Mouse (Mus musculus) heart, adult 18-20 months (tissue): ENCODE measurements around the gene Dnaja3. TPM values are rescaled to one million over a fixed set of nuclear protein-coding genes. Genes with fewer than 3 reads are reported as not detected.
"Not testable (repeated sequence)": the region's sequence is repeated elsewhere in the genome, so short reads cannot be mapped to it uniquely, and the experiment has no call there.

Experiments
- DNase-seq, 2 experiments: peaks; one replicate each; pipeline ENCODE4 v3.0.0; 2021 to 2022; ENCODE audit warnings: mixed read lengths in 1 of 2
- total RNA-seq, 2 experiments: library from RNA; stranded (reverse); gene quantifications; 2 replicates each; pipeline ENCODE4 v1.2.3; 2021

Gene Dnaja3
- total RNA-seq, 2 experiments from 2014 or later, result 152 to 155 TPM

DNA sequence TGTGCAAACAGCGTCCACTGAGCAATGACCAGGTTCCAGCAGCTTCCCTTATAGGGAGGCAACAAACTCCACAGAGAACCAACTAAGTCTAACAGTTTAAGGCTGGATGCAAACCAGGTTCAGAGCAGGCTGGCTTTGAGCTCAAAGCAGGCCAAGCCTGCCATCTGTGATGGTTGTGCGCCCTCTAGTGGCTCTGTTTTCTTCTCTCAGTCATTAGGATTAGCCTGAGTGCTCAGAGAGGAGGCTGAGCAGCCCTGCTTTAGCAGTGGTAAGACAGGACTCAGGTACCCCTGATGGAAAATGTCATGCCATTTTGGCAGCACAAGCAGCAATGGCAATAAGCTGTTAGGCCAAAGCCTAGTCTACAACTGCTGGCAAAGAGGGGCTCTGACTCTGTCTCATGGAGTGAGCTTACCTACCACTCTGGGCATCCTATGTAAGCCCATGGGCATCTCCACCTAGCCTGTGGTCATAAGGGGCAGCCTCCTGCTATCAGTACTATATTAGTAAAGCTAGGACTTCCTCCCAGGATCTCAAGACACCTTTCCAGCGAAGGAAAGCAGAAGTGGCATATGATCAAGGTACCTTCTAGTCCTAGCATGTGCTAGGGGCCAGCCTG is 27.5 kb downstream of the Dnaja3 start:
- peak; percentile 85 to 96 for DNase-seq

DNA sequence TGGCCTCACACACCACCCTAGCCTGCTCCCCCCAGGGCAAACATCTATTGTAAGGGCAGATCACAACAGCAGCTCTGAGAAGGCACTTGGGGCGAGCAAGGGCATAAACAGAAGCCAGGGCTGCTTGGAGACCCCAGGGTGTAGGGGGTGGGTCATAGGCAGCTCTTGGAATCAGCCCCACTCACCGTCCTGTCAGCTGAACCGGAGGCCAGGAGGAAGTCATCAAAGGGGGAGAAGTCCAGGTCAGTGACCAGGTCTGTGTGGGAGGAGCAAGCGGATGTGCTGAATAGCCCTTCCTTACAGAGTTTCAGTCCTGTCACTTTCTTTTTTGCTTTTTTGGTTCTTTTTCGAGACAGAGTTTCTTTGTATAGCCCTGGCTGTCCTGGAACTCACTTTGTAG is 30.5 kb downstream of the Dnaja3 start:
- DNase-seq, result no peak

DNA sequence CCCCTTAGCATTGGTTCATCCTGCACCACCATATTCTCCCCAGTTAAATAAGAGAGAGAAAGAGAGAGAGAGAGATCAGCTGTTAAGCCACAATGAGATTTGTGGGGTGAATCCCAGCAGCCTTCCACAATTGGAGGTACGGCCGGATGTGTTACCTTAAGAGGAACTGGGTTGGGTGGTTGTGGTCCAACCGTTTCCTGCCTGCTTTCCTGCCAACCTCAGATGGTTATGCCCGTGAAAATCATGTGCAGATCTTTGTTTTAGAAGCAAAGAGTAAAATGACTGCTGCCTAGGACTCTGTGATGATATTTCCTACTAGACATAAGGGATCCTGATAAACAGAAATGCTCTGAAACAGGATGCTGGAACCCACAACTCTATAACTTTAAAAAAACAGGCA is 34.3 kb downstream of the Dnaja3 start:
- no peak for DNase-seq

DNA sequence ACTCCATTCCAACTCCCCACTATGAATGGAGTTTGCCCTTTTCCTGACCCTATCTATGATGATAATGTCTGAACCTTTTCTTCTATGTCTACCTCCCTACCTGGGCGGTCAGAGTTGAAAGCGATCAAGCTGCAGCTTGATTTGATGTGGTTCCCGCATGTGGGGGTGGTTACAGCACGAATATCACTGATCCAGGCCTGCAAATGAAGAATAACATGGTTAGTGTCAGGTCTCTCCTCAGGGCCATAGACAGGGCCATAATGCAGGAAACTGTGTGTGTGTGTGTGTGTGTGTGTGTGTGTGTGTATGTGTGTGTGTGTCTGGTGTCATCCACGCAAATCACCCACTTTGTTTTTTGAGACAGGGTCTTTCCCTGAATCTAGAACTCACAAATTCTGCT is 37.0 kb downstream of the Dnaja3 start:
- DNase-seq, result no peak

DNA sequence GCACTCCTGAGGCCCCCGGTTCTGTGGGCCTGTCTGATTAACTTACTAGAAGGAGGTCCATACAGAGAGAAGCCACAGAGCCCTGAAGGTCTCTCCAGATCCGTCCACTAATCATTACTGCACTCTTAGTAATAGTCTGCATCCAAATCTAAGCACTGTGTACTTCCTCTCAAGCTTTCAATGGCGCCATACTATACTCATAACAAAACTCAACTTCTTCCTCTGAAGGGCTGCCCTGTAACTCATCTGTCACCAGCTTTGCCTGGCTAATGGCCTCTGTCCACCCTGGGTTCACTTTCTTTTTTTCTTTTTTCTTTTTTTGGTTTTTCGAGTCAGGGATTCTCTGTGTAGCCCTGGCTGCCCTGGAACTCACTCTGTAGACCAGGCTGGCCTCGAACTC is 38.3 kb downstream of the Dnaja3 start:
- no peak for DNase-seq

DNA sequence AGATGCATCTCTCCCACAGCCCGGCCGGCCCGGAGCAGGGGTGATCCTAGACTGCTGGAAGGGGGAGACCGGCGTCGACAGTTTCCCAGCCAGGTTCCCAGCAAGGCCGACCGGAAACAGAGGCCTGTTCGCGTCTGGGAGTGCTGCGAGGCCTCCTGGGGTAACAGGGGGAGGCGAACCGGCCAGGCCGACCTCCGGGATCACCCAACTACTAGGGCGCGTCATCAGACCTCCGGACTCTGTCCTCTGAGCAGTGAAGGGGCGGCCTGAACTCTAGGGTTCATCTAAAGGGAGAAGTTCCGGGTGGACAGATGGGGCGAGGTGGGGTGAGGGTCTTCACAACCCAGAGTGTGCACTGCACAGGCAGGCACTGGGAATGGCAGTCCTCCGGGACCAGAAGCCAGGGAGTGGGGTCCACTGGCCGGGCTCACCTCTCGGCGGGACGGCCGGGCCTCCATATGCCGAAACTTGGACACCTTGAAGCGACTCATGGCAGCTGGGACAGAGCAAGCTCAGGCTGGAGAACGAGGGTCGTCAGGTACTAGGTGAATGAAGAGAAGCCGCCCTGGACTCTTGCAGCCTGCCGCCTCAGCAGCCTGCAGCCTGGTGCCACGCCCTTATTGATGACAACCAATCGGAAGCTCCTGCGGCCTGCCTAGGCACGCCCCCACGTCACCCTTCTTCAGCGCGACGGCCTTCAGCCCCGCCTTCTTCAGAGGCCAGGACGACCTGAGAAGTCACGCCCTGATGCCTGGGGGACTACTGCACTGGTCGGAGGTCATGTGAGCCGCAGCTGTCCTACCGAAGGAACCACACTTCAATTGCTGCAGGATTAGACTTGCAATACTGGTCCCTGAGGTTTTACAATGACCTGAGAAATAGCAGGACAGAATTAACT is 39.6 kb downstream of the Dnaja3 start, which contains the start of gene Coro7:
TSS of gene Coro7 (minus strand) at position 657 of the 898 bp plus-strand sequence.
- peak; percentile 90 to 96 for DNase-seq

DNA sequence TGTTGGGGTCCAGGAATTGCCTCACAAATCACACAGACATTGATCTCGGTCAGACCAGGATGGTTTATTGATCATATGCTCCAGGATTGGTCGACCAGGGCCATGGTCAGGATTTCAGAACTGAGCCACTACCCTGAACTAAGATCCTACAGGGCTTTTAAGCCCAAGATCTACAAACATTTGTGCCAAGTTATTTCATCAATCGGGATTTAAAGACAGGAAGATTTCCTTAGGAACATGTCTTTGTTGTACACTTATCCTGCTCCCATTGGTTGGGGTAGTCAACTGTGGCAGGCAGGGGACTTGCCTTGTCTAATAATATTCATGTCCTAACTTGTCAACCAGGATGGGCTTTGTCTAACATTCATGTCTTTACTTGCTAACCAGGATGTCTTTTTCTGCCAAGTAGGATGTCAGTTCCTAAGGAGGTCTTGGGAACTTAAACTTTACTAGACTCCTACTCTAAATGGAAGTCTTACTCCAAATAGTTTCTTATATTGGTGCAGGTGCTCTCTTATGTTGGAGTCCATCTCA is 41.2 kb downstream of the Dnaja3 start:
- not testable (repeated sequence) for DNase-seq

DNA sequence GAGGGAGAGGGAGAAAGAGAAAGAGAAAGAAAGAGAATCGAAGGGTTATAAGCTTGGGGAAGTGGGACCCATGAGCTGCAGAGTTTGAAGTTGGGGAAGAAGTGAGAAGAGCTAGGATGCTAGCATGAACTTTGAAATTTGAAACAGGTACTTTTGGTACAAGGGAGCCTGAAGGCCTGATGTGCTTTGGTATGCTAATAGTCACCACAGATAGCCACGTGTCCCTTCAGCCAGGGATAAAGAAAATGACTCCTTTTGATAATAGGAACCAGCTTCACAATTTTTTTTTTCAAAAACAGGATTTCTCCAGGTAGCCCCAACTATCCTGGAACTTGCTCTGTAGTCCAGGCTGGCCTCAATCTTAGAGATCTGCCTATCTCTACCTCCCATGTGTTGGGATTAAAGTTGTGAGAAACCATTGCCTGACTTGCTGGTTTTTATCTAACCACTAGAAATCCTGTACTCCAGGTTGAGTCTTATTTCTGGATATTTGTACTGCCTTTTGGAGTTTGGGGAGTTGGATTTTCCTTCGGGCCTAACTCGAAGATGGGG is 42.9 kb downstream of the Dnaja3 start:
- DNase-seq, result no peak

DNA sequence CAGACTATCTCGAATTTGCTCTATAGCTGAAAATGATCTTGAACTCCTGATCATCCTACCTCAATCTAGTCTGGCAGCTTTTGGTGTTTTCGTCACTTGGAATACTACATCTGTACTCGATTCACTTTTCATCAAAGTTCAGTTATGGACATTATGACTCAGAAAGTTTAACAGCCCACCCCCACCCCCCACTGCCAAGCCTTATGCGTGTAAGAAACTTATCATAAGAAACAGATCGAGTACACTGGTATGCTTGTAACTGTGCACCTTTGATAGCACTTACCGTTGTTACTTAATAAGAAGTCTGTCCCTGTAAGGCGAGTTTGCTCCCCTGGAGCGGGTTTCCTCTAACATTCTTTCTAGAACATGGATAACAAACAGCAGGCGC is 43.4 kb downstream of the Dnaja3 start:
- no peak for DNase-seq

DNA sequence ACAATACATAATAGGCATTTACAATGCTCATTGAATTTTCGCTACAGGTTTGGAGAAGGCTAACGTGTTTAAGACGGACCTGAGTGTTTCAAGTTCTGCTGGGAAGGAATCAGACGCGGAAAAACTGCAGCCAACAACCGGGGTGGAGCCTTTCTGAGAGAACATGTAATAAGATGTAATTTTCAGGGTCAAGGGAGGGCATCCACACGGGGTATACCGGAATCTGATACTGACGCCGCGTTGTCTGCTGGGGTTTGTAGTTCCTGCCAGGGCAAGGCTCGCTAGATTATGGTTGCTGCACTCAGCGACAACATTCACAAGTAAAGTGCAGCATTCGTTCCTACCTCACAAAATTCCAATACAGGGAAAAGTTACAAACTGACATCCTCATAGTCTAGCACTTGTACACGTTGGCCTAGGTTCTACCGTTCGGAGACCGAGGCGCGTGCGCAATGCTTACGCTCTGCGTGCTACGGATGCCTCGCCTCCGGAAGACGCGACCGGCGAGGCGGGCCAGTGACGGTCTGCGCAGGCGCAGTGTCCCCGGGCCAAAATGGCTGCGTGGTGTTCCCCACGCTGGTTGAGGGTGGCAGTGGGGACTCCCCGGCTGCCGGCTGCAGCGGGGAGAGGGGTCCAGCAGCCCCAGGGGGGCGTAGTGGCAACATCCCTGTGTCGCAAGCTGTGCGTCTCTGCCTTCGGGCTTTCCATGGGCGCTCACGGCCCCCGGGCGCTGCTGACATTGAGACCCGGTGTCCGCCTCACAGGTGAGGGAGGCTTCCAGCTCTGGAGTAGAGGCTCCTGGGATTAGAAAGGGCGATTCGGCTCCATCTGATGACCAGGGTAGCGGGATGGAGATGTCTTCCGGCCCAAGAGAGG is 44.0 kb downstream of the Dnaja3 start:
- DNase-seq, result peak; percentile 96 to 98

DNA sequence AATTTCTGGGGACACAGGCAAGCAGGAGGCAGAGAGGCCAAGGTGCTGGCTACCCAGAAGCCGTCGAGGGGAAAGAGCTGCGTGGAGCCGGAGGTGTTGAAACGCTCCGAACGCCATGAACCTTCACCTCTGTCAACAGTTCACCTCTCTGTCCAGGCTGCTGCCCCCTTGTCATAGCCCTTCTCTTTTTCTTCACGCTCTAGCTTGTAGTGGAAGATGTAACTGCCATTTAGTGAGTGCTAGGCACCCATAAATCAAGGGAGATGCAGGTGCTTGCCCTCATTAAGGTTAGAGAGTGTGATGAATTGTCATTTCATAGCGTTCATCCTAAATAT is 44.6 kb downstream of the Dnaja3 start:
- no peak for DNase-seq

DNA sequence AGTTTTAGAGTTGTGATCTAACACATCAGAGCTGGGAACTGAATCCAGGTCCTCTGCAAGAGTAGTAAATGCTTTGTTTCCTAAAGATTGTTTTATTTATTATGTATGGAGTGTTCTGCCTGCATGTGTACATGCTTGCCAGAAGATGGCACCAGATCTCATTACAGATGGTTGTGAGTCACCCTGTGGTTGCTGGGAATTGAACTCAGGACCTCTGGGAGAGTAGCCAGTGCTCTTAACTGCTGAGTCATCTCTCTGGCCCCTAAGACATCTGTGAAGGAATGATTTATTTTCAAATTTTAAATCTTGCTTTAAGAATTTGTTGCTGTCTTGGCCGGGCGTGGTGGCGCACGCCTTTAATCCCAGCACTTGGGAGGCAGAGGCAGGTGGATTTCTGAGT is 49.6 kb downstream of the Dnaja3 start:
- DNase-seq, result not testable (repeated sequence)

DNA sequence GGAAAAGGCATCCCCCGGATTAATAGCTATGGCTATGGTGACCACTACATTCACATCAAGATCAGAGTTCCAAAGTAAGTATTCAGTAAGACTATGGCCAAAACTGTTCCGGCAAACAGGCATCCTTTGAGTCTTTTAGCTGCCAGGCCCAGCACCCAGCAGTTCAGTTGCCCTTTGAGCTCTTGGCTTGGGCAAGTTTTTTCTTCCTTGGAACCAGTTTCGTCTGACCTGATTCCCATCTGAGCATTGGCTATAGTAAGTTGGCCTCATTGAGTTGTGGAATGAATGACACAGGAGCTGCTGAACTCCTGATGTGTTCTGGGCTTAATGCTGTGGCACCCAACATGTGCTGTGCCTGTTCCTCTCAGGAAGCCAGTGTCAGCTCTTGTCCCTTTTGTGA is 61.4 kb downstream of the Dnaja3 start:
- no peak for DNase-seq

DNA sequence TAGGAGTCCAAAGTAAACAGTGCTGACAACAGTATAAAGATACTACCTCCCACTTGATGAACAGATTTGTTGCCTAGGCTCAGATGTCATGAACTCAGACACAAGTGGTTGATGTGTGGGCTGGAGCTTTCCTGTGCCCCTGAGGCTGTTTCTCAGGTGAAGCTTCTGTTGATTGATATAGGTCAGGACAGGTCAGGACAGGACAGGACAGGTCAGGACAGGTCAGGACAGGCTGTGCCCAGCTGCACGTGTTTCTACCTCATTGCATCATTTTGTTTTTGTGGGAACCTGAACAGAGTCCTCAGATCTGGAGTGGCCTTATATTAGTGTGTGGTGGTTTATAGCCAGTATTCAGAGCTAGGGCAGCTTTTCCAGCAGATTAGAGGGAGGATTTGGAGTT is 62.9 kb downstream of the Dnaja3 start:
- DNase-seq, result no peak

DNA sequence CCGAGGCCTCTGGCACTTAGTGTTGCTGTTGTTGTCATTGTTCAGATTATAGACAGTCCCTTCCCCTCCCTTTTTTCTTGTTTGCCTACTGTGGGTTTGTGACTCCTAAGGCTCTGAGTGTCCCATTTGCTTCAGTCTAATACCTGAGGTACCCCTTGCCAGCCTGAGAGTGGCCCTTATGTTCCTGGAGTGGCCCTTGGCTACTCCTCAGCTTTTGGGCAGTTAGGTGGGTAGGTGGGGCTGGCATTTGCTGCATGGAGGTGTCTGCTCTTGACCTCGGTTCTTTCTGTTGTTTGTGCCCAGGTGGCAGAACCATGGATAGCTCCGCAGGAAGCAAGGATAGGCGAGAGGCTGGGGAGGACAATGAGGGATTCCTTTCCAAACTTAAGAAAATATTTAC is 65.8 kb downstream of the Dnaja3 start:
- no peak for DNase-seq

DNA sequence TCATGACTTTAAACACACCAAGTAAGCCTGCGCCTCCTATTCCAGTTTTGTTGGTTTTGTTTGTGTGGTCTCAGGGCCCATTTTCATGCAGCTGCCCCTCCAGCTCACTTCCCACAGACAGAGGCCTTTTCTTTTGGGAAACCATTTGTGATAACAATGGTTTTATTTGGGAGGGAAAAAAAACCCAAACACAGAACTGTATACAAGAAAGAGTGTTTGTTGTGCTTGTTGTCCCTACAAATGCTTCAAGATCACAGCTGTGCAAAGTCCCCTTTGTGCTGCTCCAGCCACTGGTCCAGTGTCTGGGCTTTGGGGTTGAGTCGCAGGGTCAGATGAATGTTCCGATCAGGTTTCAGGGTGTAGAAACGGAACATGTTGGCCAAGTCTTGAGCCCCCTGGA is 71.4 kb downstream of the Dnaja3 start:
- no peak for DNase-seq

DNA sequence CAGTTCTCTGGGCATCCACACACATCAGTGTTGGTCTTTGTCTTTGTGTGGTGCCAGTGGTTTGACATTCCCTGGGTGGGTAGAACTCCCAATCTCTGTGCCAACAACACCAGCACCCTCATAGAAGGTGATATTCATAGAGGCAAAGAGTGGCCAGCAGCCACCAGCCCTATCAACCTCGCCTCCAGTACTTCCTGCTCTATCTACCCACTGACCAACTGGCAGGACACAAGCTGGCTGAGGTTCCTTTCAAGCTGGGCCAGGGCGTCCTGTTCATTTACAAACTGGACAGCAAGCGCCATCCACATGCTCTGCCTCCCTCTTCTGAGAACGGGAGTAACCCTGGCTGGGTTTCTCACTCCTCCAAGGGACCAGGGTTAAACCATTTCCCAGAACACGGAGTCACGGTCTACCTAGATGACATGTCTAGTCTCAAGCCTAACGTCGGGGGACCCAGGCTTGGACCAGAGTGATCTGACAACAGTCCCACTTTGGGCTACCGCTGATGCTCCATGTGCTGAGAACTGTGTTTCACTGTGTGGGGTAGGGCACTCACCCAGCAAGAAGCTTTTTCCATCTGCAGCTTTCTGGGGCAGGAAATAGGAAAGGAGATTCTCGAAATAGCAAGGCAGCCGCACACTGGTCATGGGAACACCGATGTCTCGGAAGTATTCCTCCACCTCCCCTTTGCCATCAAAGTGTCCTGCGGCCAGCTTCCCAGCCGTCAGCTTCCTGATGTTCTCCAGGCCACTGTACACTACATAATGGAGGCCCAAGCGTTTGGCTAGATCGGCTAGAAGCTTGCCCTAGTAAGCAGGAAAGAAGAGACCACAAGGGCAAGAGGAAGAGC is 74.3 kb downstream of the Dnaja3 start:
- peak; percentile 62 to 81 for DNase-seq

DNA sequence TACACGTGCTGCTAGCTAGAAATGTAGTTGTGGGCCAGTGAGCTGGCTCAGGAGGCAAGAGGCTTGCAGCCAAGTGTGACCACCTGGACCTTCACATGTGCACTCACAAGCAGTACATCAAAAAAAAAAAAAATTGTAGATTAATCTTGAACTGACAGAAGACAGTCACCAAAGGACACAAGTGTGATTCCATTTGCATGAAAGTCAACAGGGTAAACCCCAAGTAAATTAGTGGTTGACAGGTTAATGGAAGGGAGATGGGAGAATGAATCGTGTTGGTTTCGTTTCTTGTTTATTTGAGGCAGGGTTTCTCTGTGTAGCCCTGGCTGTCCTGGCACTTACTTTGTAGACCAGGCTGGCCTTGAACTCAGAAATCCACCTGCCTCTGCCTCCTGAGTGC is 78.1 kb downstream of the Dnaja3 start:
- no peak for DNase-seq

DNA sequence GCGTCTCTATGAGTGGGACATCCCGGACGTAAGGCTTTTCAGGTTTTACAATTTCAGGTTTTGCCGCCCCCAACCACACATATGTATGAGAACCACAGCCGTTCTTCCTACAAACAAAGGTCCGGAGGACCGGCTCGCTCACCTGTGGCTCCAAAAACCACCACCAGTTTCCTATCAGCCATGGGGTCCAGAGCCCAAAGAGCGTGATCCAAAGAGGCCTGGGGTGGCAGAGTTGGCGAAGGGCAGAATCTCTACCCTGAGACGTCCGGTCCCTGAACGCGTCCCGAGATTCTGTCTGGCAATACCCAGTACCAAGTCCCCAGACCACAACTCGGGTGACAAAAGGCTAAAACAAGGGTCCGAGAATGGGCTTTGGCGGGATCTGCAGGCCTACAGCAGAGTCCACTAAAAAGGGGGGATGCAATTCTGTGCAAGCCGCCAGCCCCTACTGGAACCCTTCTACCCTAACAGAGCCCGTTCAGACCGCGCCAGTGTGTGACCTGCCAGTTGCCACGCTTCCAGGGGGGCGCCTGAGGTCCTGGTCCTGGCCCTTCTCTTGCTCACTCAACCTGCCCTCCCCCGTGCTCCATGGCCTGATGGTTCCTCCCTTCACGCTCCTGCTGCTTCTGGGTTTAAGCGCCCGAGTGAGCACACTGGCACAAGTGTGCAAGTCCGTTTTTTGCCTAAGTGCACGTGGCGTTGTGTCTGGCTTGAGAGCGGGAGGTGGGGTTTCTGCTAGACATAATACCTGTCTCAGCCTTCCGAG is 79.1 kb downstream of the Dnaja3 start, which contains the start of gene Nmral1:
TSS of gene Nmral1 (minus strand) at position 604 of the 766 bp plus-strand sequence.
- DNase-seq, result peak; percentile 71 to 81
